Mouse (Mus musculus): ENCODE results near the gene Tln2.
A peak's percentile ranks its signal among the peaks of the same experiment; 100 is the strongest.

Tln2 gene

DNA sequence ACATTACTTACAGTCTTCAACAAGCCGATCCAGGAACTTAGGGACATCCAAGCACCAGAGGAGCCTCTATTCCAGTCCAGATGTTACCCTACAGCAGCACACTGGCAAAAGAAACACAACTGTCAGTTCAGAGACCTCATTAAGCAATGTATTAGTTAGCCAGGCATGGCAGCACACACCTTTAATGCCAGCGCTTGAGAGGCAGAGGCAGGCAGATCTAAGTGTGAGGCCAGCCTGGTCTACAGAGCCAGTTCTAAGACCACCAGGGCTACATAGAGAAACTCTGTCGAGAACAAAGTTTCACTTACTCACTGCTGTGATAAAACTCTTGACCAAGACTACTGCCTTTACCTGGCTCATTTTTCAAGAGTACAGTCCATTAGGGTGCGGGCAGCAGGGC is at the start of gene Tln2:
Tln2 (minus strand) TSS at position 101 of the 400 bp plus-strand sequence.
- no peak for DNase-seq

DNA sequence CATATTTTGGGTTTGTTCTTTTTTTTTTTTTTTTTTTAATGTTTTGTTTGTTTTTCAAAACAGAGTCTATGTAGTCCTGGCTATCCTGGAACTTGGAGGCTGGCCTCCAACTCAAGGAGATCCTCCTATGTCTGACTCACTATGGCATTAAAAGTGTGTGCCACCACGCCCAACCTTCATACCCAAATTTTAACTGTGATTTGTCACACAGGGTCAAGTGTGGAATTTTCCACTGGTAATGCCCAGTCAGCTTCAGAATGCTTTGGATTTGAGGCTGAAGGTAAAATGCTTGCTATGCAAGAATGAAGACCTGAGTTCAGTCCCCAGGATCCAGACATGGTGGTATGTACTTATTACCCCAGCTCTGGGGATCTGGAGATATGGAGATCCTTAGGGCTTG is 49.7 kb upstream of the Tln2 start:
- DNase-seq = no peak

DNA sequence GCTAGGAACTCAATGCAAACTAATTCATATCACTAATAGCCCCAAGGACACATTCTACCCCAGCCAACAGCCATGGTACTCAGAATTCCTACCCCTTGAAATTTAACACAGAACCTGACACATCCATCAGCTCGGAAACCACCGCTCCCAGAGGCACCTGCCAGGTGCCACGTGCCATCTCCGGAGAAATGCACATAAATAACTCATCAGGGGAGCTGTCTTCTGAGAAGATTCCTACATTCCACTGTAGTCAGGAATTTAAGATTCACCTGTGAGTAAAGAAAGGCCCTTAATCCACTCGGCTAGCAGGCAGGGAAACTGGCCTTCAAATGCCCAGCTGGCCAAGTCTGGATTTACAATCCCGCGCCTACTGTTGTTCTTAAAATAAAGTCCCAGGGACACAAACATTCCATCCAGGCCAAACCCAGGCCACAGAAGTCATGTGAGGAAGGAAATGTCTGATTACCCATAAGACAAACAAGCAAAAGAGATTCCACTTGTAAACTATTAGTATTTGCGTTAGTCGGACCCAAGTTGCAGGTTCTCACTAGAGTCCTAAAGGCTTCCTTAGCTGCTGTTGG is 48.4 kb upstream of the Tln2 start:
- DNase-seq = no peak

DNA sequence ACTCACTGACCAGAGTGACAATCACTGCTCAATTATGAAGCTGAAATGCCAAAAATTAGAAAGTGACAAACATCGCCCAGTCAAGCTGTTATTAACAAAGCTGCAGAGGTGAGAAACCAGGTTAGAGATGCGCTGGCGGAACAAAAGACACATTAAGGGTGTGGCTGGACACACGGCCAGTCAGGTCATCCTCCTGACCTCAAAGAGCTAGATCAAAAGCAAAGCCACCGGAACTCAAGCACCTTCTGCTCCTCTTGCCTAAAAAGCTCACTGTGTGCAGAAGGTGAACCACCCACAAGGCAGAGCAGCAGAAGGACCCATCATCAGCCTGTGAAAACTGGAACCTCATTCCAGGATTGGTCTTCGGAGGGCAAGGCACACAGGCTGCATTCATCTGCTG is 47.8 kb upstream of the Tln2 start:
- DNase-seq = no peak

DNA sequence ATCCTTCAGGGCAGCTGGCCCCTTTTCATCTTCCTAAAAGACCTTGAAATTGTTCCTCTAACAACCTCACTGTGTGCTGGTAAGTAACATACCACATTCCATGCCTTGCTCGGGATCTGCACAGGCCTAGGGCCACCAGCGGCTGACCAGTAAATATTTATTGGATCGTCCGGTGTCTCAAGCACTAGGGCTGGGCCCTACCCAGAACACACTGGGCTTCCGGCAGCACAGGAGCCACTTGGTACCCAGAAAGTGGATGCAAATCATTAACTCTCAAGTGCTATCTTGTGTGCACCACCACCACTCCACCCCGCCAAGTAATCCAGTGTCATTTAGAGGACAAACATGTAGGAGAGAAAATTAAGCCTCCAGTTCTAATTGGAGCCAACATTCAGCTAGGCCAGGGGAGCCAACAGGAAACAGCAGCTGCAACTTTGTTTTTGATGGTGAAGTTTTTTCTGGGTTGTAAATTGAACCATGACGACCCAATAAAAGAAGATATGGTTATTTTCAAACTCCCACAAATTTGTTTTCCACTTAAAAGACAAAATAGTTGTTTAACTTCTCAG is 46.4 kb upstream of the Tln2 start:
- peak in 1 of 2 experiments; percentile 38 for DNase-seq

DNA sequence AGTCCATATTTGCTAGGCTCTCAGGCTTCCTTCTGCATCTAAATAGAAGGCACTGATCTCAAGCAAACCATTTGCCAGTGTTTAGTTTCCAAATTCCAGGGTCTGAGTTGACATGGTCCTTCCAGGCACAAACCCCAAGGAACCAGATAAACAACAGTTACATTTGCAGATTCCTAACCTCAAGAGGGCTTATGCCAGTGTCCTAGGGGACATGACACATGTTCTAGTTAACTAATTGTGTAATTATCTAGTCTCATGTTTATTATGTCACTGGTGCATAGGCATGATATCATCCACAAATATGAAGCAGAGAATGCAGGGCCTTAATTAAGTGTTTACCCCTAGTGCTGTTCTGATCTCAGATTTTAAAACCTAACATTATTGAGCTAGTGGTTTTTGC is 45.4 kb upstream of the Tln2 start:
- DNase-seq = no peak

DNA sequence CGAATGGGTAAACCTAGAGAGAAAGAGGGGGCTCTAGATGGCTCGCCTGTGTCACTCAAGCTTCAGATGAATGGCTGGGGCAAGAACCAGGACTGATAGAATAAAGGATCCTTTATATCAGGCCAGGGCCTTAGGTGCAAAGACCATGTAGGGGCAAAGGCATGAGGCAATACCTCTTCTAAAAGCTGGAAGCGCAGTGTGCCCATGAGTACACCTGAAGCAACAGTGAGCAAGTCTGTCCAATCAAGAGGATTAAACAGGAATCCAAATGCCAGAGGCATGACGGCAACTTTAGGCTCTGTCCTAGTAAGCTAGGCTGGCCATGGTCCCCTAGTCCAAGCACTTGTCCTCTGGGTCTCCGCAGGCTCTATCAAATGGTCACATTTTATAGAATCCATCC is 42.8 kb upstream of the Tln2 start:
- no peak for DNase-seq

DNA sequence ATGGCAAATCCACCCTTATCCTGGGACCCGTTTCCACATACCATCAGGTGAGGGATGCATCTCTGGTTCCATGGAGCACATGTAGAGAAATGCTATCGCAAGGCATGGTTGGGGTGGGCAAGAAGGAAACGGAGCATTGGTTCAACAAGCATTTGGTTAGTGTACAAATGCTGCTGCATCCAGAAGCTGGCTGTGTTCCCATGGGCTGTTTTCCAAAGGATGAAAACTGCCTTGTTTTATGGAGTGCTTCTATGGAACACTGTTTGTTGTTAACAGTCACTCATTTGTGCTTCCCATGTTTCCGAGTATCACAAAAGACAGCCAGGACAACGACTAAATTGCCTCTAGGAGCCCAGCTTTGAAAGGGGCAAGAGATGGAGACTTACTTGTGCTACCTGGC is 35.7 kb upstream of the Tln2 start:
- DNase-seq = peak in 1 of 2 experiments; percentile 22

DNA sequence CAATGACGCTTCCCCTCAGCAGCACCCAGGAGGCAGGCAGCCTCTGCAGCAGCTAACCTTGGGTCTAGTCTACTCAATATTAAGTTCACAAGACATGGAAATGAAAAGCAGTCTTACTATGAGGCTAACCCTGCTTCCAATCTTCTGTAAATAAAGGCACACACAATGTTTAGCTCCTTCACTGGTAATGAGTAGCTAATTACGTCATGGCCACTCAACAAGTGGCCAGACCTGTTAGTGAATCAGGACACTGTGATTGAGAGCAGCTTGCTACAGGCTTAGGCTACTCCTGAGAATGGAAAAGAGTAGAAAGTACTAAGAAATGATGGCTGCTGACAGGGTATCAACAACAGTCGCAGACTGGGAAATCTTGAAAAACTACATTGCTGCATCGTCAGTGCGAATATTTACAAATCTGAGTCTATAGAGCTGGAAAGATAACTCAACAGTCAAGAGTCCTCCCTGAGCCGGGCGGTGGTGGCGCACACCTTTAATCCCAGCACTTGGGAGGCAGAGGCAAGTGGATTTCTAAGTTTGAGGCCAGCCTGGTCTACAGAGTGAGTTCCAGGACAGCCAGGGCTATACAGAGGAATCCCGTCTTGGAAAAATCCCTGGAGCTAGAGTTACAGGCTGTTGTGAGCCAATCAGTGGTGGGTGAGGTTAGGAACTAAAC is 34.1 kb upstream of the Tln2 start:
- DNase-seq = no peak

DNA sequence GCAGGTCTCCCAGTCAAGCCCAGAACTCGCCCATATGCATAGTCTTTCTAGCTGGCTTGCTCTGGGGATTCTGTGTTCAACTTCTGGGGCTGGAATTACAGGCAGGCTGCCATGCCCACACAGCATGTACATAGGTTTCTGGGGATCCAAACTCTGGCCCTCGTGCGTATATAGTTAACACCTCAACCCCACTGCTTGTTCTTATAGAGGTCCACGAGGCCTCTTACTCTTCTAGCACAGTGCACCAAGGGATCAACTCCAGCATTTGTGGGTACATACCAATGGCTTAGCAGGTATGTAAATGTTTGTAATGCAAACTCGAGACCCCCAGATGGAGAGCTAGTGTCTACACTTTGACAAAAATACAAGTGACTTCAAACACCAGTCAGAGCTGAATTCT is 33.2 kb upstream of the Tln2 start:
- DNase-seq = no peak

DNA sequence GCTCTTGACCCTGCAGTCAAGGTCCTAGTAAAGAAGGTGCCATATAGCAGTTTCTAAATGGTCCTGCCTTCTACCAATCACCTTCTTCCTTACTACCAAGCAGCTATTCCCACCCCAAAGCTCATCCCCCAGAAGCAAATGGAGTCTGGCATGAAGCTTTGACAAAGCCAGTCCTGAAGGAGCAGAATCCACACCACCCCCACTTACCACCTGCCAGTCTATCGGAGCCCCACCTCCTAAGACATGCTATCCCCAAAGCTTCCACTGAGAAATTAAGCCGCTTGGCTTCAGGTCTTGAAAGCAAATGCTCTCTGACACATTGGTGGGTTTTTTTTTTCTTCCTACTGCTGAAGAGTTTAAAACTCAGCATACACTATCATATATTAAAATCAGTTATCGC is 27.6 kb upstream of the Tln2 start:
- no peak for DNase-seq

DNA sequence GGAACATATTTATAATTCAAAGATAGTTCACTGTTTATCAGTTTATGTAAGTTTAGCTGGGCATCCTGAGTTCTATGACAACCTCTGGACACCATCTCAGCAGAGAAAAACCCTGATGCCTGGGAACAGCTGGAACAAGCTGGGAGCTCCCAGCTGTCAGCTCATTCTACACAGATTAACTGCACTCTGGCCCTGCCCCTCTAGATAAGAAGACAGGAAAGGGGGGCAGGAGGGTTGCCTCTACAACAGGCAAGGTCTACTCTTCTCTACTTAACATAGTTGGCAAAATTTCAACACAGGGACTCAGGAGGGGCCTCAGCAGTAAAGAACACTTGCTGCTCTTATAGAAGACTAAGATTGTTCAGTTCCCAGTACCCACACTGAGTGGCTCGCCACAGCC is 27.0 kb upstream of the Tln2 start:
- DNase-seq = peak; percentile 36 to 59

DNA sequence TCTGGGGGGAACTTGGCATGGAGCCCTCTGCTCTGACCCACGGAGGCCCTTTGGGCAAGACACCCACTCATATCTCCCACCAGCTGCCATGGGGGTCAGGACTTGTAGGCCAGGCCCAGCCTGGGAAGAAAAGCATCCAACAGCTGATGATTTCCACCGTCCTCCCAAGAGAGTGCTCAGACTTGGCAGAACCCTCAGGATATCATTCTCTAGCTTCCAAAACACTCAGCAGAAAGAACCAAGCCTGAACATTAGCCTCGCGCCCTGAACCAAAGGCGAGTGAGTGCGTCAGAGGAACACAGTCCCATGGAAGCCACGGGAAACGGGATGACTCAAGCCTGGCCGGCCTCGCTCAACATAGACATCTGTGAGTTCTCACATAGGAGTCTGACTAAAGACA is 25.4 kb upstream of the Tln2 start:
- DNase-seq = peak; percentile 46 to 83

DNA sequence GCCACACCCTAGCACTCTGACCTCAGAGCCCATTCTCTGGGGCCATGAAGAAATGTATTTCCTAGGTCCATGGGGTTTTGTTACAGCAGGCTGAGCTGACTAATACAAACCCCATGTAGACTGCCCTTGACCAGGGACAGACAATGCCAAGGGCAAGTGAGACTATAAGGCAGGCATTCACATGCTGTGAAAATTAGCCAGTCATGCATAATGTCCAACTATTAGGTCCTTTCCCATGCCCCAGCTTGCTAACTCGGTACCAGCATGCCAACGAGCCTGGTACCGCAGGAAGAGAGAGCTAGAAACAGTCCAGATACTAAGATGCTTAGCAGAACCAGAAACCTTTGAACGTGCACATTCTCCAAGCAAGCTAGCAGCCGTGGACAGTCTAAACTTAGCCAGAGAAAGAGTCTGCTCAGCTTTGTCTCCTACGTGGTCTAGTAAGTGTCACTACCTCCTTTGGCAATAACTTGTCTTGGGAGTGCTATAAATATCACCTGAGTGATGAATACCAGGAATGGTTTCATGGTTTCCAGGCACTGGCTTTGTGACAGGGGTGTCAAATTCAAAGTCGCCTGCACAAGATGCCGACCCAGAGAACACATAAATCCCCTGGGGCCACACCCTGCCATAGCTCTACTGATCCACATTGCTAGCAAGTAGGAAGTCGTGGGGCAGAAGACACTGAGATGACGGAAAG is 22.2 kb upstream of the Tln2 start:
- DNase-seq = no peak

DNA sequence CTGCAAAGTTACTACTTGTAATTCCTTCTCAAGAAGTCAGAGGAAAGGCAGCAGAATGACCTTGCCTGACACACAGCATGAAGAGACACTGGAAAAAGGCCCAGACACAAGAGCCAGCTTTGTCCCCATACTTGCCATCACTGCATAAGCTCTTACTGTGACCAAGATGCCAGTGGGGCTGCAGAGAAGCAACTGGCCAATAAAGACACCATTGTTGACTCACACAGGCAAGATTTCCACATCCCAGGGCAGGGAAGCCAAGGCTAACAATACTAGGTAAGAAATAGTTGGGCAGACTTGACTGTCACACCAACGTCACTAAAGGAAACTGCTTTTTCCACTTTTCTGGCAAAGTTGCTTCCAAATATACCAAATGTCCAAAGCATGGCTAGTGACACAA is 20.0 kb upstream of the Tln2 start:
- no peak for DNase-seq

DNA sequence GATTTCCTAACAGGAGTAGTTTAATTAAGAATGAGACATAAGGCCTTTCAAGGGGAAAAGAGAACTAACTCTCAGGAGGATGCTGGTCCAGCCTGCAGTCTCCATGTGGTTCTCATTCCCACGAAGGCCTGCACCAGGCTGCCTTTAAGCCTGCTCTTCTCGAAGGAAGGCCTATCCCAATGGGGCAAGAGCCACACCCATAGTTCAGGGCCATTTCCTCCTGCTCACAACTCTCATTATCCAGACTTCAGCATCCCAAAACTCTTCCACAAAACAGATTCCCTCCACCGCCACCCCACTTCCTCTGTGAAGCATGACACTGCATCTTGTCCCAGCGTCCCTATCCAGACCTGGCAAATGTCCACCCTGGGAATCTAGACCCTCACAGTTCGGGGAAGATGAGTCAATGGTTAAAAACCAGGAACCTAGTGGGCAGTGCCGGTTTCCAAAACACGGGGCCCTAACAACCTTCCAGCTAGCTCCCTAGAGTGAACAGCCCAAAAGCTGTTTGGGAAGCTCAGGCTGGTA is 15.3 kb upstream of the Tln2 start:
- no peak for DNase-seq

DNA sequence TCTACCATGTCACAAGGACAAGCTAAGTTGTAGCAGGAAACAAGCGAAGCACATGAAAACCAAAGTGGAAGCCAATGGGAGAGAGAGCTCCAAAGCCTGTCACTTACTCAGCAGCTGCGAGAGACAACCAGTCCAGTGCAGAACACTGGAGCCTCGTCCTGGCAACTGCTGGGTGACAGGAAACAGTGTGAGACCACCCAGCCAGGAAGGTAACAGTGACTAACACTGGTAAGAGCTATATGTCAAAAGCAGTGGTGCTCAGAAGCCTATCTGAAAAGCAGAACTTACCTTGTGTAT is 14.1 kb upstream of the Tln2 start:
- DNase-seq = no peak

DNA sequence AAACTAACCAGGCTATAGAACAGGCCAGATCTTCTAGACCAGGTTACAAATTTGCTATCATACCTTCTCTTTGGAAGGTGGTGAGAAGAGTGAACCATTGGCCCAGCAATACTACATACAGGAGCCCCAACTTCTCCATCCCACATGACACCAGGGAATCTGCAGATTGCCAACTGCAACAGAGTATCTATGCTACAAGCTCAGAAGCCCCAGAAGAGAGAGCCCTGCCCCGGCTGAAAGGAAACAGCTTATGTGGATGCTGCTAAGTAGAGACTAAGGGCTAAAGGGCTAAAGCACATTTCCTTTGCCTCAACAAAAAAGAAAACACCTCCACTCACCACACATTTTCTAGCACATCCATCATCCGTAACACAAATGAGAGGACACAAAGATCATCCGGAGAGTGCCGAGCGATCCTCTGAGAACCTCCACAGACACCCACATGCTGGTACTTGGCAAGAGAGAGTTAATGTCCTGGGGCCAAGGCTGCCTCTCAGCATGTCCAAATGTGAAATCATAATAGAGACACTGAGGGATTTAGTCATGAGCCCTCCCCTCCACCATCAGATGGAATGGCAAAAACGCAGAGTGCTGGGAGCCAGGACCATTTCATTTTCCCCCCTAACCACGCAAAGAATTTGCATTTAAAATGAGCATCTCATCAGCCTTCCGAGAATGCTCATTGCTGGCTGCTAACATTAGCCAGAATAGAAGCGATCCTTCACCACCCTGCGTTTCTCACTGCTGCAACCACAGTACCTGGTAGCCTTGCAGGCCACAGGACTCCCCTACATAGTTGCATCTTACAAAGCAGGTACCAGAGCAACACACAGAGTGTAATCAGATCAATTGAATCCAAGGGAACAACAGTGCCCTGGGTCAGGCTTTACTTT is 13.5 kb upstream of the Tln2 start:
- no peak for DNase-seq

DNA sequence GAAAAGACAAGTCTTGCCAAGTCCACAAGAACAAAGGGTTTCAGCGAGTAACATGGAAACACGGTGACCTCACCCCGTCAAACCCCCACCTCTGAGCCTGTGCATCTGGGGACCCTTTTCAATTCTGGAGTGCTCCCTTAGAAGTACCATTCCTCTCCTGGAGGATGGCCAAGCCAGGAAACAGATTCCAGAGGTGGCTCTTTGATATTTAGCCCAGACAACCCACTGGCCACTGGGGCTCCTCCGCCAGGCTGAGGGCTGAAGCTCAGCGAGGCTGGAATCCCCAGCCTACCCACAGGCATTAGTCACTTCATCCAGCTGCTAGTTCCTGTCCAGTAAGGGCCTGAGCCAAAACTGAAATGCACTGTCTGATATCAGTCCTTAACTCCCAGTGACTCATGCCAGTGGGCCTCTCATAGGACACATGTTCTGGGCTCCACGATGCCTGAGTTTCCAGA is 6.3 kb upstream of the Tln2 start:
- DNase-seq = peak; percentile 23 to 51

DNA sequence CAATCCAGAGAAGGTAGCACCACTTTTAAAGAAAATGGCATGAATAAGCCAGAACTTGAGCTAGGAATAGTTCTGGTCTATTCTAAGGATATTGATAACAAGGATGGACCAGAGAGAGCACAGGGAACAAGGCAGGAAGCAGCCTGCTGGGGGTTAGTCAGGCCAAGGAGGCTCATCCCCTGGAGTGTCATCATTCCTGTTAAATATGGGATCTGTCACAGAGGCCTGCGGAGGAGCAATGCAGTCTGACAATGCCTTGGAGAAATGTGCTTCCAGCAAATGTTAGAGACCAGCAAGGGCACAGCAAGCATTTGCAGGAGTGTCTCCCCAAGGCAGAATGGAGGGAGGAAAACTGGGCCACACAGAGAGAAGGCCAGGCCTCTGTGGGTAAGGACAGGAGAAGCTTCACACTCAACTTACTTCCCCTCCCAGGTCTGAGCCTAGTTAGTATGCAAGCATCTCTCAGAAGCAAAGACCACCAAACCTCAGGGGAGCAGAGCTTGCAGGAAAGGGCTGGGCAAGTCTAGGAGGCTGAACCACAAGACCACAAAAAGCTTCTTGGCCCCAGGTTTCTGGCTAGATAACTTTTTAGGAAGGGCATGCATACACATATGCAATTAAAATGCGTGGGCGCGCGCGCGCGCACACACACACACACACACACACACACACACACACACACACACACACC is 9.5 kb downstream of the Tln2 start:
- DNase-seq = no peak

DNA sequence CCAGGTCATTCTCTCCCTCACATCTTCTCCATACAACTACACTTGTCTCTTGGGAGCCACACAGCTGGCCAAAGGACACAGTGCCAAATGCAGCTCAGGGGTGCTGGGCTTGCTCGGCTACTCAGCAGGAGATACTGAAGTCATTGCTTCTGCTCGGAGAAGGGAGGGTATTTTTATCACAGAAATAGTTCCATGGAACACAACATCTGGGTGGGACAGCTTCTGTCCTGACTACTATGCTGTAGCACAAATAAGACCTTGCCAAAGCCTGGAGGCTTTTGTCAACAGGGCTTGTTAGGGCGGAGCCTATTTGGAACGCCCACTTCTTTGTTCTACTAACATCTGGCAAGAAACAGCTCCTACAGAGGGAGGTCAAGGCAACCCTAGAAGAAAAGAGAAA is 10.2 kb downstream of the Tln2 start:
- peak; percentile 24 to 52 for DNase-seq

DNA sequence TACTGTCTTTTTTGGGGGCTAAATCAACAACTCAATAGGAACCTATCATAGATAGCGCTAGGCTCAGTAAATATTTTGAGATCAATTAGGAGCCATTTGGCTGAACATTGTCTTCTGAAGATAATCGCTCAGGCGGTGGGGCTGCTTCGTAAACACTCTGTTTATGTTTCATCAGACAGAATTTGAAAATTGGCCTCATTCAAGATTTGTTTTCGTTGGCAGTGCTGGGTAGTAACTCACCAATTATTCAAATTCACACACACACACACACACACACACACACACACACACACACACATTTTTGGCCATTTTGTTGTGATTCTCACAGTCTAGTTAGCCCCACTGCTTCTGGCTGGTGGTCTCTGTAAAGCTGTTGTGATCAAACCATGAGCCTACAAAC is 12.9 kb downstream of the Tln2 start:
- DNase-seq = no peak
